Mouse (Mus musculus) heart, postnatal 36 days (tissue): ENCODE data around the gene Ccdc13. TPM values are rescaled to one million over a fixed set of nuclear protein-coding genes. Genes with fewer than 3 reads are reported as not detected.

ENCODE experiments used
- DNase-seq, 2 experiments: peaks; one replicate each; pipeline ENCODE4 v3.0.0; 2021 to 2022
- intact Hi-C: fragments of 180-260 bp; cut with DNase I; formaldehyde crosslinking; loops from one replicate; pipeline ENCODE4 v1.15.1; 2025
- total RNA-seq, 2 experiments: library from RNA; stranded (reverse); gene quantifications; 2 replicates each; pipeline ENCODE4 v1.2.3; 2021

Ccdc13 gene
- not detected for total RNA-seq

GRCm38 (mm10) chr9:121838829-121839621, at the start of gene Ccdc13:
Gene Ccdc13, minus strand, starts transcription at chr9:121839461.
- DNase-seq: peak; percentile 67 to 72
- intact Hi-C loops: no loop called here

DNA sequence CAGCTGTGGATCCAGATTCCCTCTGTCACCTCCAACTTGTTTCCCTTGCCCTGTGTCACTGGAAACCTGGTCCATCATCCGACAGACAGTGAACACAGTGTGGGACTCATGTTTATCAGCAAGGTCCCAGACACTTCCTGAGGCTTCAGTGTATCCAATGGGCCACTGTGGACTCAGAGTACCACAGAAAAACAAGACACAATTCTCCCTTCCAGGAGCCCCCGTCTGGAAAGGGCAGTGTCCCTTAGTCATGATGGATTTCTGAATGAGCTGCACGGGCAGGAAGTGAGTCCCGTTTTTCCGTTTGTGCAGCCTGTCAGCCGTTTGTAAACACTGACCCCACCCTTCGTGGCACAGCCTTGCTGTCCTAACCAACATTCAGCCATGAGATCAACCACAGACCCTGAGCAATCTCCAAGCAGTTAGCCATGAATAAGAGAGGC, 42.8 kb upstream of the Ccdc13 start:
- DNase-seq: peak in 1 of 2 experiments; percentile 33
- intact Hi-C loops: loop anchor here (5.0 kb wide), 1 partner anchor 45 kb away; no protein-coding TSS in a partner anchor

DNA sequence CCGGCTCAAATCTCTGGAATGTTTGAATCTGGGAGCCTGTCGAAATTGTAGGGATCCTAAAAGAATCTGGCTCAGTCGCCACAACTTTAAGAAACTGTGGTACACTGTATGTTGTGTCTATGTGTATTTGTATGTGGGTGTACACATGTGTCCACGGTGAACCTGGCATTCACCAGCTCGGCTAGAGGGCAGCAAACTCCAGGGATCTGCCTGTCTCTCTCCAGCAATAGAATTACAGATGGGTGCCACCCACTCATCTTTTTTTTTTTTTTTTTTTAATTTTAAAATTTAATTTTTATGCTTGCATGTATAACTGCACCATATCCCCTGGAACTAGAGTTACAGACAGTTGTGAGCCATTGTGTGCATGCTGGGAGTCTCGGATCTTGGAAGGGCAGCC, 42.0 kb upstream of the Ccdc13 start:
- peak in 1 of 2 experiments; percentile 26 for DNase-seq
- intact Hi-C loops: loop anchor here (2.0 to 5.0 kb wide), 2 partner anchors 46 to 104 kb away; no protein-coding TSS in a partner anchor

- peak; percentile 74 to 75 for DNase-seq
- intact Hi-C loops: loop anchor here (2.0 to 5.0 kb wide), 2 partner anchors 46 to 104 kb away; no protein-coding TSS in a partner anchor
These were observed 41.6 kb upstream of the Ccdc13 start for GRCm38 (mm10) chr9:121880840-121881239.

DNA sequence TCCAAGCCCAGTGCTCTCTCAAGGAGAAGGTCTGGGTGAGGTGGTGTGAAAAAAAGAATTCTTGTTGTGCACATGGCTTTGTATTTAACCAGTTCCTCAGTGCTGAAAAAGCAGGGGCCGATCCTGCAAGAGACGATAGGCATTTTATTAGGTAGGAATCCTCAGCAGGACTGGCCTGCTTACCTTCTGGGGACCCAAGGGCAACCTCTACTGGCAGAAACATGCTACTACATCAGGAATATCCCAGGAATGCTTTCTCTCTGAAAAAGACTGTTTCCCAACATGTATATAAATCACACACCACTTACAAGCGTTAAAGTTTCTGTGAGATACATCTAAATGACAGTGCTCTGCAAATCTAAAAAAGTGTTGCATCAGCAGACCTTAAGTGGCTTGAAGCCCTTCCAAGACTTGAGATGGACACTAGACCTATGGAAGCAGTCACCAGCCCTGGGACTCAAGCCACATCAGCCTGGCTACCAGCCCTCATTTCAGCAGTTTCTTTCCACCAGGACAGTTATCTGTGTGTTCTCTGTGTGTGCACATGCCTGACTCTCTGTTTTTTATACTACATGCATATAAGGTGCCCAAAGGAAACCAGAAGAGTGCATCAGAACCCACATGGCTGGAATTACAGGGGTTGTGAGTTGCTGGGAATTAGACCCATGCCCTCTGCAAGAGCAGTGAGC, 37.9 kb upstream of the Ccdc13 start:
- intact Hi-C loops: loop anchor here (1.0 to 2.0 kb wide), 2 partner anchors 31 to 46 kb away; no protein-coding TSS in a partner anchor
- peak in 1 of 2 experiments; percentile 57 for DNase-seq

GRCm38 (mm10) chr9:121873578-121873977, 34.3 kb upstream of the Ccdc13 start:
- intact Hi-C loops: no loop called here
- no peak for DNase-seq

DNA sequence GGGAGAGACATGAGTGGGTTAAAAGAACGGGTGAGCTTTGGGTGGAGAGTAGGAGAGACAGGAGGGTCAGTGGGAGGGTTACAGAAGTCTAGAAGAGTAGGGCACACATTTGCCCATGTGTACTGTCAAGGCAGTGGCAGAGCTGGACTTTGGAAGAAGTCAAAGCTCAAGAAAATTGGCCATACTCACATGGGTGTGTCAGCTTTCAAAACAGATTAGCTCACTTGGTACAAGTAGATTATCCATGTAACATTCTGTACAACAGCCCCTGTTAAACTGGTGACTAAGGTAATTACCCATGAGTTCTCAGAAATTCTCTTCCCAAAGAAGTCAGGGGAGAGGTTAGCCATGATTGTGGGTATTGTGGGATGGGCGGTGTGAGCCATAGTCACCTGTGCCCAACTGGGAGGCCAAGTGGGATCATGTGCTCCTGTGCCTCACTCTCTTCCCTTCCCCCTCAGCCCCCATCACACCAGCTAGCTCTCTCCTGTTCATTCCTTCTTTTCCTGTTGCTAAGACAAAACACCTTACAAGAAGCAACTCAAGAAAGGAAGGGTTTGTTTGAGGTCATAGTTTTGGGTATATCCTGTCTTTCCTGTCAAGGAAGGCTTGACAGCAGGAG, 32.9 kb upstream of the Ccdc13 start:
- intact Hi-C loops: no loop called here
- no peak for DNase-seq

- intact Hi-C loops: no loop called here
- DNase-seq: no peak
These were observed 30.8 kb upstream of the Ccdc13 start for GRCm38 (mm10) chr9:121869973-121870515.

- DNase-seq: no peak
These were observed 30.2 kb upstream of the Ccdc13 start for GRCm38 (mm10) chr9:121869432-121869831.

GRCm38 (mm10) chr9:121868236-121868635, 29.0 kb upstream of the Ccdc13 start:
- intact Hi-C loops: no loop called here

More at GRCm38 (mm10) chr9:121869432-121869831, 30.2 kb upstream of the Ccdc13 start:
- intact Hi-C loops: no loop called here

DNA sequence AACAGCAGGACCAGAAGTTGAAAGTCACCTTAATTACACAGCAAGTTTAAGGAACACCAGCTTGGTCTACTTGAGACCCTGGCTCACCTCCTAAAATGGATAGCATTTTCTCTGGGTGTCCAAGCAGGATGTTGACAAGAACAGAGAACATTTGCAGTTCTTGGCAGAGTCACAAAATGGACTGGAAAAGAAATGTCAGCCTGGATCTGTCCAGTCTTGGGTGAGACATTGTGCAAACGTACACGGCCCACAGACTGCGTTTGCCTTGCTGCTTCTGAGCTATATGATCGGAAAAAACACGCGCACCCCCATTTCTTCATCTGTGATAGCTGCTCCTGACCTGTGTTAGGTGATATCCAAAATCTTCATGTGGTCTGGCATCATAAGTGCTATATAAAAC, 28.4 kb upstream of the Ccdc13 start:
- no peak for DNase-seq
- intact Hi-C loops: no loop called here

More at GRCm38 (mm10) chr9:121868236-121868635, 29.0 kb upstream of the Ccdc13 start:
- DNase-seq: no peak

GRCm38 (mm10) chr9:121865425-121866008, 26.3 kb upstream of the Ccdc13 start:
- intact Hi-C loops: no loop called here
- no peak for DNase-seq

DNA sequence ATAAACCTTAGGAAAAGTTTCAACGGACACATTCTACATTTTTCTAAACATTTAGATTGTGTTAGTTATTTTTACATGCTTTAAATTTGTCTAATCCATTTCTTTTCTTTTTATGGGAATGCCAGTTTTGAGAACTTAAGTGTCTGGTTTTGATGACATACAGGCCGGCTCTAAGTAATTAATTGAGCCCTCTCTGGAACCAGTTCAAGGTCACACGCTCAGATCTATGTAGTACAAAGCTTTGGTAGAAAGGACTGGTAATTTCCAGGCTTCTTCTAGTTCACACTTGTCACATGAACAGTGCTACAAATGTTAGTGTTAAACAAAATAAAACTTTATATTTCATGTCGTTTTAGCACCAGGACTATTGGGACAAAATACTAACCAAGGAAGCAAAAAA, 25.6 kb upstream of the Ccdc13 start:
- intact Hi-C loops: no loop called here
- DNase-seq: no peak

DNA sequence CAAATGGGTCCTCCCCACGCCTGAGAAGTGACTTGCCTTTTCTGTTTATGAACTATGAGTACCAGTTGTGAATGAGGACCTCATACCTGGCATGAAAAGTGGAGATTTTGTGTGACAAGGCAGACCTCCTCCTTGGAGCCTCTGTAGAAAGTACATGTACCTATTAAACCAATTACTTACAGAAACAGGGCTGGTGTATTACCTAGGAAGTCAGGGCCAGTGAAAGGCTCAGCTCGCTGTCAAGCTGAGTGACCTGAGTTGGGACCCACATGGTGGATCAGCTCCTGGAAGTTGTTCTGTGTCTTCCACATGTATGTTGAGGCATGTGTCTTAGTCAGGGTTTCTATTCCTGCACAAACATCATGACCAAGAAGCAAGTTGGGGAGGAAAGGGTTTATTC, 21.7 kb upstream of the Ccdc13 start:
- intact Hi-C loops: no loop called here
- no peak for DNase-seq

- intact Hi-C loops: loop anchor here (10.0 kb wide), 1 partner anchor 945 kb away; the partner anchor contains the start of gene Tcaim
- DNase-seq: no peak
These were observed 20.1 kb upstream of the Ccdc13 start for GRCm38 (mm10) chr9:121859345-121859744.

DNA sequence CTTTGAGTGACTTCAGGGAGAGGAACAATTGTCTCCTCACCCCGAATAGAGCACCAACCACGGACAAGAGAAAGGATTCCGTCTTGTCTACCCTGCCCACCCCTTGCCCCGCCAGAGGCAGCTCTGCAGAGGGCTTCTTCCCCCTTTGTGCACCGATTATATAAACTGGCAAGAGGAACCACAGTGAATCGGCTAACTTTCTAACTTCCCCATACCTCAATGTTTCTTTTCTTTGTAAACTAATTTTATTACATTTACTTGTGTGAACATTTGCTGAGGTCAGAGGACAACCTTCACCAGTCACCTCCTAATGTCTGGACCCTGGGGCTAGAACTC, 18.9 kb upstream of the Ccdc13 start, which contains the start of gene Higd1a:
Gene Higd1a, minus strand, starts transcription at position 210 of the 336 bp plus-strand sequence.
- intact Hi-C loops: loop anchor here (10.0 kb wide), 1 partner anchor 947 kb away; the partner anchor contains the start of gene Tcaim
- DNase-seq: no peak

DNA sequence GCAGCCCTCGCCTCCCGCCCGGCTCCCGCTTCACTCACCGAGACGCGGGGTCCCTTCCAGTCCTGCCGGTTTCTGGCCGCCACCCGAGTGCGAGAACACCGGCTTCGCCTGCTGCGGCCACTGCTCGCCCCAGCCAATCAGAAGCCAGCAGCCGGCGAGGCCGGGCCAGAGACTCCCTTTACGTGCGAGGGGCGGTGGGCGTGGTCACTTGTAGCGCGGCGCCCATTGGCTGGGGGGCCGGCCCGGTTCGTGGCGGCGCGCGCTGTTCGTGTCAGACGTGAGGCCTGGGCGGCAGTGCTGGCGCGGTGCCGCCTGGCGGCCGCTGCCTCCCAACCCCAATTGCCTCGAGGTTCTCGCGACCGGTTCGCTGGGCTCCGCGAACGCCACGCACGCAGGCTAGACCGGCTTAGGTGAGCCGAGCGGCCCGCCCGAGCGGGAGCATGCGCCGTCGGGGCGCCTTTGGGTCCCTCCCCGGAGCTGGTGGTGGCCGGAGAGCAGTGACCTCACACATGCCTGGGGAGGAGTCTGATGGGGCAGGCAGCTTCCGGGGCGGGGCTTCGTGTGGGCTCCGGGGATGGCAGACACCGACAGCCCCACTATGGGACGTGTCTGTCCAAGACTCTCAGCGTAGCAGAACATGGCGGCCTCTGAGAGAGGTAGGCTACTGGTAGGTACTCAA, 18.4 kb upstream of the Ccdc13 start:
- DNase-seq: peak; percentile 98 to 100
- intact Hi-C loops: loop anchor here (10.0 kb wide), 1 partner anchor 947 kb away; the partner anchor contains the start of gene Tcaim

- intact Hi-C loops: loop anchor here (10.0 kb wide), 1 partner anchor 948 kb away; the partner anchor contains the start of gene Tcaim
- no peak for DNase-seq
These were observed 17.6 kb upstream of the Ccdc13 start for GRCm38 (mm10) chr9:121856649-121857416.

DNA sequence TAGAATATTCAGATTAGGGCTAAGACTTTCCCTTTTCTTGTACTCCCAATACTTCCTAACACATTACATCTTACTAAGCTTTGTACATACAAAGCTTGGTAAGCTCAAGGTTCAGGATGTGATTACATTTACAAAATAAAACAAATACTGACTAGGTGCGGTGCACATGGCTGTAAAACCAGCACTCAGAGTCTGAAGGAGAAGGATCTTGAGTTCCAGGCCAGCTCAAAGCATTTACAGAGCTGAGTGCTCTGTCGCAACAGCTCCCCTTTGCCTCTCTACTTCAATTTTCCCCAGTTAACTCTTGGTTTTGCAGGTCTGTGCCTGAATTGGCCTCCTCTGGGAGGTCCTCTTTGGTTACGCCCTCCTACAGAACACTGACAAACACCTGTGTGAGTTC, 15.0 kb upstream of the Ccdc13 start:
- intact Hi-C loops: loop anchor here (10.0 kb wide), 1 partner anchor 951 kb away; the partner anchor contains the start of gene Tcaim
- no peak for DNase-seq
